Mouse (Mus musculus) midbrain, embryonic 11.5 days (tissue): ENCODE data around the gene Gnaq. TPM values are rescaled to one million over a fixed set of nuclear protein-coding genes. Genes with fewer than 3 reads are reported as not detected.

Source experiments
- ATAC-seq: fragments of 200-750 bp; cut with Nextera tagmentation; 2 replicates; pipeline ENCODE4 v1.8.0; 2017; ENCODE audit warnings: moderate TSS enrichment, moderate library complexity; ENCODE audit not compliant: low FRiP score
- DNase-seq: peaks from one replicate; pipeline ENCODE4 v3.0.0; 2015; ENCODE audit warnings: low spot score; ENCODE audit errors: missing footprints
- H3K27ac ChIP-seq: fragments of 300-500 bp; sonication (generic); 2 replicates; pipeline ENCODE4 v1.5.1; 2014; ENCODE audit warnings: low read depth, low read length
- H3K27me3 ChIP-seq: fragments of 300-500 bp; sonication (generic); 2 replicates; pipeline ENCODE4 v1.6.1; 2014; ENCODE audit warnings: mild to moderate bottlenecking, low read length, moderate library complexity, mixed read lengths; ENCODE audit not compliant: control insufficient read depth, insufficient read depth
- H3K36me3 ChIP-seq: fragments of 300-500 bp; sonication (generic); 2 replicates; pipeline ENCODE4 v1.6.1; 2014; ENCODE audit warnings: mild to moderate bottlenecking, low read length, moderate library complexity, mixed read lengths; ENCODE audit not compliant: control insufficient read depth, insufficient read depth
- H3K4me1 ChIP-seq: fragments of 300-500 bp; sonication (generic); 2 replicates; pipeline ENCODE4 v1.6.1; 2014; ENCODE audit warnings: low read length; ENCODE audit not compliant: control insufficient read depth, insufficient read depth
- H3K4me2 ChIP-seq: fragments of 300-500 bp; sonication (generic); 2 replicates; pipeline ENCODE4 v1.6.1; 2014; ENCODE audit warnings: mild to moderate bottlenecking, moderate library complexity
- H3K4me3 ChIP-seq: fragments of 300-500 bp; sonication (generic); 2 replicates; pipeline ENCODE4 v1.5.1; 2014; ENCODE audit warnings: low read depth, low read length
- H3K9ac ChIP-seq: fragments of 300-500 bp; sonication (generic); 2 replicates; pipeline ENCODE4 v1.6.1; 2014; ENCODE audit warnings: low read length
- H3K9me3 ChIP-seq: fragments of 300-500 bp; sonication (generic); 2 replicates; pipeline ENCODE4 v1.6.1; 2016; ENCODE audit warnings: low read length; ENCODE audit not compliant: control insufficient read depth
- WGBS: fragments of 180-500 bp; shearing (Covaris S2); extraction: QIAGEN DNeasy Blood & Tissue Kit; methylation state at CpG from one replicate; pipeline ENCODE4 v1.1.7; 2014; 5-methylcytosine and 5-hydroxymethylcytosine counted together
- polyA plus RNA-seq: library from polyadenylated mRNA; unstranded; fragments of >200 nt; fragmentation: Nextera tagmentation; extraction: Ambion mirVana; gene quantifications from 2 replicates; pipeline ENCODE4 v1.2.1, GENCODE M21; 2014

The Gnaq gene
- polyA plus RNA-seq, 1 experiment from 2014 or later = 24.0 TPM

- Histone ChIP-seq H3K9ac (no peak overlapping the region), H3K36me3 (no peaks in the 10 kb centered on the region), H3K4me1 (no peaks in the 10 kb centered on the region), H3K27me3 (no peaks in the 10 kb centered on the region), H3K9me3 (no peaks in the 10 kb centered on the region), H3K4me3 (no peak overlapping the region), H3K4me2 (no peak overlapping the region), H3K27ac (peak overlapping the region; percentile 30; the same call in 1 of the 2 replicates)
- WGBS = 81% methylated on average over 2 of the region's 2 CpGs
- ATAC-seq (0 out of 2 replicates have a peak, but pooled peaks have one; percentile 48), DNase-seq (no peak)
These were observed 159.5 kb downstream of the Gnaq start for GRCm38 (mm10) chr19:16292056-16292608.

GRCm38 (mm10) chr19:16292978-16293377, 160.3 kb downstream of the Gnaq start:
- Histone ChIP-seq H3K9ac (no peak overlapping the region), H3K27me3 (no peaks in the 10 kb centered on the region), H3K27ac (no peak overlapping the region), H3K4me2 (no peak overlapping the region), H3K4me3 (no peak overlapping the region), H3K4me1 (no peaks in the 10 kb centered on the region), H3K36me3 (no peaks in the 10 kb centered on the region), H3K9me3 (no peaks in the 10 kb centered on the region)
- ATAC-seq (no peak), DNase-seq (no peak)
- WGBS = 97% methylated on average over 1 of the region's 1 CpGs

GRCm38 (mm10) chr19:16300413-16300812, 167.8 kb downstream of the Gnaq start:
- WGBS = 90% methylated on average over 4 of the region's 4 CpGs

GRCm38 (mm10) chr19:16301336-16301735, 168.7 kb downstream of the Gnaq start:
- Histone ChIP-seq H3K27me3 (no peaks in the 10 kb centered on the region), H3K4me1 (no peaks in the 10 kb centered on the region), H3K36me3 (no peaks in the 10 kb centered on the region), H3K4me3 (no peak overlapping the region), H3K4me2 (no peak overlapping the region), H3K9ac (no peak overlapping the region), H3K9me3 (no peaks in the 10 kb centered on the region), H3K27ac (no peak overlapping the region)
- ATAC-seq (no peak), DNase-seq (no peak)
- 78% methylated on average over 7 of the region's 7 CpGs for WGBS

More at GRCm38 (mm10) chr19:16300413-16300812, 167.8 kb downstream of the Gnaq start:
- H3K9me3 ChIP-seq = no peaks in the 10 kb centered on the region
- no peak overlapping the region for H3K4me2 ChIP-seq
- H3K27ac ChIP-seq = no peak overlapping the region
- H3K9ac ChIP-seq = no peak overlapping the region
- DNase-seq (no peak), ATAC-seq (no peak)
- H3K4me1 ChIP-seq = no peaks in the 10 kb centered on the region
- H3K27me3 ChIP-seq = no peaks in the 10 kb centered on the region
- H3K4me3 ChIP-seq = no peak overlapping the region
- no peaks in the 10 kb centered on the region for H3K36me3 ChIP-seq

GRCm38 (mm10) chr19:16309031-16309430, 176.4 kb downstream of the Gnaq start:
- Histone ChIP-seq H3K9ac (no peak overlapping the region), H3K4me1 (no peaks in the 10 kb centered on the region), H3K9me3 (no peaks in the 10 kb centered on the region), H3K36me3 (no peaks in the 10 kb centered on the region), H3K27ac (no peak overlapping the region), H3K4me2 (no peak overlapping the region), H3K27me3 (no peaks in the 10 kb centered on the region), H3K4me3 (no peak overlapping the region)
- ATAC-seq (no peak), DNase-seq (peak; percentile 75)

GRCm38 (mm10) chr19:16314295-16314821, 181.7 kb downstream of the Gnaq start:
- Histone ChIP-seq H3K9ac (no peak overlapping the region), H3K27me3 (no peaks in the 10 kb centered on the region), H3K4me1 (no peaks in the 10 kb centered on the region), H3K9me3 (no peaks in the 10 kb centered on the region), H3K4me3 (no peak overlapping the region), H3K27ac (no peak overlapping the region), H3K4me2 (no peak overlapping the region), H3K36me3 (no peaks in the 10 kb centered on the region)
- no peak for DNase-seq
- 39% methylated on average over 4 of the region's 4 CpGs for WGBS
- ATAC-seq = no peak

GRCm38 (mm10) chr19:16315525-16315924, 182.9 kb downstream of the Gnaq start:
- Histone ChIP-seq H3K9me3 (no peaks in the 10 kb centered on the region), H3K27ac (no peak overlapping the region), H3K27me3 (no peaks in the 10 kb centered on the region), H3K4me1 (no peaks in the 10 kb centered on the region), H3K4me3 (no peak overlapping the region), H3K9ac (no peak overlapping the region), H3K4me2 (no peak overlapping the region), H3K36me3 (no peaks in the 10 kb centered on the region)
- WGBS = 93% methylated on average over 4 of the region's 4 CpGs
- DNase-seq (no peak), ATAC-seq (no peak)

GRCm38 (mm10) chr19:16318128-16318811, 185.6 kb downstream of the Gnaq start:
- no peak for ATAC-seq
- 79% methylated on average over 14 of the region's 14 CpGs for WGBS
- no peak overlapping the region for H3K4me2 ChIP-seq

GRCm38 (mm10) chr19:16319986-16320385, 187.4 kb downstream of the Gnaq start:
- no peaks in the 10 kb centered on the region for H3K36me3 ChIP-seq
- no peak overlapping the region for H3K4me2 ChIP-seq
- no peaks in the 10 kb centered on the region for H3K27me3 ChIP-seq
- ATAC-seq (no peak), DNase-seq (no peak)
- no peak overlapping the region for H3K27ac ChIP-seq
- no peaks in the 10 kb centered on the region for H3K4me1 ChIP-seq
- no peak overlapping the region for H3K4me3 ChIP-seq
- no peak overlapping the region for H3K9ac ChIP-seq
- H3K9me3 ChIP-seq = no peaks in the 10 kb centered on the region
- WGBS = 90% methylated on average over 7 of the region's 7 CpGs

More at GRCm38 (mm10) chr19:16318128-16318811, 185.6 kb downstream of the Gnaq start:
- Histone ChIP-seq H3K9me3 (no peaks in the 10 kb centered on the region), H3K27me3 (no peaks in the 10 kb centered on the region), H3K27ac (no peak overlapping the region), H3K4me3 (no peak overlapping the region), H3K9ac (no peak overlapping the region), H3K36me3 (no peaks in the 10 kb centered on the region), H3K4me1 (no peaks in the 10 kb centered on the region)
- DNase-seq = no peak
